Mouse (Mus musculus) midbrain, embryonic 12.5 days (tissue): Measurements from ENCODE around the gene Gm9964. TPM values are rescaled to one million over a fixed set of nuclear protein-coding genes. Genes with fewer than 3 reads are reported as not detected.
"Not testable (repeated sequence)": the region's sequence is repeated elsewhere in the genome, so short reads cannot be mapped to it uniquely, and the experiment has no call there.

Source experiments
- ATAC-seq: fragments of 200-750 bp; cut with Nextera tagmentation; 2 replicates; pipeline ENCODE4 v1.8.0; 2017; ENCODE audit warnings: low read depth, moderate TSS enrichment, moderate library complexity; ENCODE audit not compliant: low FRiP score
- H3K27ac ChIP-seq: fragments of 300-500 bp; sonication (generic); replicated peaks from 2 replicates; pipeline ENCODE4 v1.5.1; 2016; ENCODE audit warnings: mild to moderate bottlenecking
- H3K27me3 ChIP-seq: fragments of 300-500 bp; sonication (generic); 2 replicates; pipeline ENCODE4 v1.6.1; 2016; ENCODE audit warnings: mild to moderate bottlenecking
- H3K36me3 ChIP-seq: fragments of 300-500 bp; sonication (generic); 2 replicates; pipeline ENCODE4 v1.6.1; 2016
- H3K4me1 ChIP-seq: fragments of 300-500 bp; sonication (generic); 2 replicates; pipeline ENCODE4 v1.6.1; 2016
- H3K4me2 ChIP-seq: fragments of 300-500 bp; sonication (generic); replicated peaks from 2 replicates; pipeline ENCODE4 v1.6.1; 2016; ENCODE audit warnings: mild to moderate bottlenecking, moderate library complexity
- H3K4me3 ChIP-seq: fragments of 300-500 bp; sonication (generic); 2 replicates; pipeline ENCODE4 v1.5.1; 2016; ENCODE audit warnings: mild to moderate bottlenecking
- H3K9ac ChIP-seq: fragments of 300-500 bp; sonication (generic); replicated peaks from 2 replicates; pipeline ENCODE4 v1.6.1; 2016; ENCODE audit warnings: mild to moderate bottlenecking, moderate library complexity
- H3K9me3 ChIP-seq: fragments of 300-500 bp; sonication (generic); 2 replicates; pipeline ENCODE4 v1.6.1; 2016; ENCODE audit warnings: mild to moderate bottlenecking
- WGBS: fragments of 180-500 bp; shearing (Covaris S2); methylation state at CpG from one replicate; pipeline ENCODE4 v1.1.7; 2016; 5-methylcytosine and 5-hydroxymethylcytosine counted together
- polyA plus RNA-seq: library from polyadenylated mRNA; unstranded; fragments of >200 nt; fragmentation: Nextera tagmentation; extraction: Ambion mirVana; gene quantifications from 2 replicates; pipeline ENCODE4 v1.2.1, GENCODE M21; 2016

The Gm9964 gene
- polyA plus RNA-seq, 1 experiment from 2014 or later: not detected

GRCm38 (mm10) chr11:79273039-79273438, 23.7 kb downstream of the Gm9964 start:
- no peak overlapping the region for H3K9ac ChIP-seq

GRCm38 (mm10) chr11:79267171-79267570, 29.5 kb downstream of the Gm9964 start:
- Histone ChIP-seq H3K27me3 (no peaks in the 10 kb centered on the region), H3K4me3 (no peak overlapping the region), H3K36me3 (no peaks in the 10 kb centered on the region), H3K27ac (no peak overlapping the region), H3K9ac (no peak overlapping the region), H3K4me1 (no peaks in the 10 kb centered on the region), H3K9me3 (no peaks in the 10 kb centered on the region; the same call in 1 of the 2 replicates), H3K4me2 (no peak overlapping the region)
- WGBS: 29% methylated on average over 1 of the region's 1 CpGs
- no peak for ATAC-seq

More at GRCm38 (mm10) chr11:79273039-79273438, 23.7 kb downstream of the Gm9964 start:
- no peaks in the 10 kb centered on the region for H3K4me1 ChIP-seq
- H3K36me3 ChIP-seq: no peaks in the 10 kb centered on the region
- no peak overlapping the region for H3K4me2 ChIP-seq
- H3K4me3 ChIP-seq: no peak overlapping the region
- 77% methylated on average over 4 of the region's 4 CpGs for WGBS
- ATAC-seq: no peak
- H3K27ac ChIP-seq: no peak overlapping the region
- H3K27me3 ChIP-seq: no peaks in the 10 kb centered on the region
- H3K9me3 ChIP-seq: no peaks in the 10 kb centered on the region

- Histone ChIP-seq H3K4me3 (no peak overlapping the region), H3K27ac (no peak overlapping the region), H3K9ac (no peak overlapping the region), H3K36me3 (no peaks in the 10 kb centered on the region), H3K9me3 (peaks cover 3% of the 10 kb centered on the region; the same call in 1 of the 2 replicates), H3K27me3 (no peaks in the 10 kb centered on the region), H3K4me2 (no peak overlapping the region), H3K4me1 (no peaks in the 10 kb centered on the region)
- ATAC-seq: no peak
- 66% methylated on average over 3 of the region's 3 CpGs for WGBS
These were observed 32.3 kb downstream of the Gm9964 start for GRCm38 (mm10) chr11:79264376-79264775.

GRCm38 (mm10) chr11:79260126-79260525, 36.6 kb downstream of the Gm9964 start:
- H3K4me3 ChIP-seq, H3K36me3 ChIP-seq, H3K9me3 ChIP-seq, H3K4me1 ChIP-seq, H3K27ac ChIP-seq, ATAC-seq, H3K4me2 ChIP-seq, H3K9ac ChIP-seq, H3K27me3 ChIP-seq: not testable (repeated sequence)
- WGBS: 87% methylated on average over 4 of the region's 4 CpGs

- Histone ChIP-seq H3K36me3 (no peaks in the 10 kb centered on the region), H3K4me2 (no peak overlapping the region), H3K27ac (no peak overlapping the region), H3K9ac (no peak overlapping the region), H3K27me3 (peaks cover 11% of the 10 kb centered on the region; the same call in 1 of the 2 replicates), H3K4me3 (no peak overlapping the region), H3K9me3 (peaks cover 3% of the 10 kb centered on the region; the same call in 1 of the 2 replicates), H3K4me1 (no peaks in the 10 kb centered on the region)
- no peak for ATAC-seq
- WGBS: 80% methylated on average over 6 of the region's 6 CpGs
These were observed 38.0 kb downstream of the Gm9964 start for GRCm38 (mm10) chr11:79258738-79259137.

GRCm38 (mm10) chr11:79254391-79255098, 42.2 kb downstream of the Gm9964 start, which contains the start of gene Wsb1:
Wsb1 (minus strand) TSS chr11:79254671.
- H3K4me2 ChIP-seq: peak within 1 kb of the TSS; percentile 67
- 2% methylated on average over 50 of the region's 50 CpGs for WGBS
- H3K27ac ChIP-seq: peak within 1 kb of the TSS; percentile 97
- H3K9me3 ChIP-seq: no peaks in the 10 kb centered on the region
- H3K27me3 ChIP-seq: peaks cover 11% of the 10 kb centered on the region; the same call in 1 of the 2 replicates
- peak; percentile 96 for ATAC-seq
- peaks cover 15% of the 10 kb centered on the region for H3K36me3 ChIP-seq
- H3K9ac ChIP-seq: peak within 1 kb of the TSS; percentile 97
- H3K4me1 ChIP-seq: peaks cover 22% of the 10 kb centered on the region
- peak within 1 kb of the TSS; percentile 95 for H3K4me3 ChIP-seq

GRCm38 (mm10) chr11:79253542-79254390, 42.9 kb downstream of the Gm9964 start:
- Histone ChIP-seq H3K4me1 (peaks cover 22% of the 10 kb centered on the region), H3K9me3 (no peaks in the 10 kb centered on the region), H3K36me3 (peaks cover 22% of the 10 kb centered on the region), H3K4me3 (peak overlapping the region; percentile 95), H3K4me2 (peak overlapping the region; percentile 67), H3K27me3 (peaks cover 11% of the 10 kb centered on the region; the same call in 1 of the 2 replicates), H3K27ac (peak overlapping the region; percentile 97), H3K9ac (peak overlapping the region; percentile 97)
- ATAC-seq: peak; percentile 52
- 1% methylated on average over 49 of the region's 49 CpGs for WGBS

- Histone ChIP-seq H3K4me2 (peak overlapping the region; percentile 67), H3K36me3 (peaks cover 27% of the 10 kb centered on the region), H3K4me3 (peak overlapping the region; percentile 95), H3K4me1 (peaks cover 22% of the 10 kb centered on the region), H3K9me3 (no peaks in the 10 kb centered on the region), H3K27ac (peak overlapping the region; percentile 97; the same call in 1 of the 2 replicates), H3K9ac (peak overlapping the region; percentile 97), H3K27me3 (peaks cover 11% of the 10 kb centered on the region; the same call in 1 of the 2 replicates)
- ATAC-seq: no peak
- 34% methylated on average over 6 of the region's 6 CpGs for WGBS
These were observed 43.7 kb downstream of the Gm9964 start for GRCm38 (mm10) chr11:79252881-79253541.

Other genes with a start within 250 kb of the Gm9964 start
- gene Ksr1, start 150.5 kb downstream of the Gm9964 start, polyA plus RNA-seq: 3.7 and 4.3 TPM in 2 replicates
- gene Wsb1, start 42.2 kb downstream of the Gm9964 start, polyA plus RNA-seq: 490 and 507 TPM in 2 replicates
- gene Nf1, start 42.8 kb upstream of the Gm9964 start, polyA plus RNA-seq: 9.5 and 9.6 TPM in 2 replicates
- 1.7 and 2.1 TPM in 2 replicates for gene Omg, start 207.2 kb upstream of the Gm9964 start, polyA plus RNA-seq
- 0.14 TPM in 1 of 2 replicates, not detected in the other for gene Evi2b, start 226.9 kb upstream of the Gm9964 start, polyA plus RNA-seq
- 1.3 and 1.6 TPM in 2 replicates for gene Evi2, start 233.7 kb upstream of the Gm9964 start, polyA plus RNA-seq
- 2.8 and 3.9 TPM in 2 replicates for gene Evi2a, start 233.7 kb upstream of the Gm9964 start, polyA plus RNA-seq